Mouse (Mus musculus) stomach, postnatal 0 days (tissue): ENCODE measurements around the gene Sbp.

Experiments
- CTCF ChIP-seq: IDR thresholded peaks from 2 replicates; pipeline ENCODE4 v1.5.1; 2016; ENCODE audit warnings: antibody characterized with exemption, low read depth, mild to moderate bottlenecking, moderate library complexity
- EP300 ChIP-seq: optimal IDR thresholded peaks from 2 replicates; pipeline ENCODE3; 2016; ENCODE audit warnings: antibody characterized with exemption

GRCm38 (mm10) chr17:23941372-23941771 lies at the start of gene Sbp:
- TF ChIP-seq CTCF (no peak), EP300 (no peak)
